Mouse (Mus musculus): ENCODE data around the gene Caln1. TPM values are rescaled to one million over a fixed set of nuclear protein-coding genes. Genes with fewer than 3 reads are reported as not detected.

The Caln1 gene
- polyA plus RNA-seq, 1 experiment from 2014 or later = 0.95 TPM

GRCm38 (mm10) chr5:130810314-130810713 lies 441.1 kb downstream of the Caln1 start:
- H3K4me3 ChIP-seq (ENCODE audit: low read length) = no peak overlapping the region
- H3K27ac ChIP-seq (ENCODE audit: low read length) = no peak overlapping the region
- H3K36me3 ChIP-seq (ENCODE audit: insufficient read depth, low read length) = no peaks in the 10 kb centered on the region
- H3K9ac ChIP-seq (replicated peaks; ENCODE audit: low read length) = no peak overlapping the region
- no peaks in the 10 kb centered on the region for H3K4me1 ChIP-seq (ENCODE audit: insufficient read depth, low read length)
- no peak for ATAC-seq (ENCODE audit: low FRiP score, low TSS enrichment)
- no peaks in the 10 kb centered on the region for H3K27me3 ChIP-seq (ENCODE audit: insufficient read depth, low read length)
- WGBS = 37% methylated on average over 6 of the region's 6 CpGs
- no peak overlapping the region for H3K4me2 ChIP-seq (replicated peaks; ENCODE audit: low read depth, low read length)
- H3K9me3 ChIP-seq (ENCODE audit: low read length) = peaks cover 6% of the 10 kb centered on the region; the same call in 1 of the 2 replicates

GRCm38 (mm10) chr5:130810846-130811245 lies 441.6 kb downstream of the Caln1 start:
- no peaks in the 10 kb centered on the region for H3K4me1 ChIP-seq (ENCODE audit: insufficient read depth, low read length)
- H3K27ac ChIP-seq (ENCODE audit: low read length) = no peak overlapping the region
- no peaks in the 10 kb centered on the region for H3K36me3 ChIP-seq (ENCODE audit: insufficient read depth, low read length)
- H3K27me3 ChIP-seq (ENCODE audit: insufficient read depth, low read length) = no peaks in the 10 kb centered on the region
- peaks cover 6% of the 10 kb centered on the region; the same call in 1 of the 2 replicates for H3K9me3 ChIP-seq (ENCODE audit: low read length)
- ATAC-seq (ENCODE audit: low FRiP score, low TSS enrichment) = no peak
- 21% methylated on average over 1 of the region's 1 CpGs for WGBS
- no peak overlapping the region for H3K4me3 ChIP-seq (ENCODE audit: low read length)
- no peak overlapping the region for H3K9ac ChIP-seq (replicated peaks; ENCODE audit: low read length)
- H3K4me2 ChIP-seq (replicated peaks; ENCODE audit: low read depth, low read length) = no peak overlapping the region

- WGBS = 31% methylated on average over 3 of the region's 3 CpGs
- Histone ChIP-seq H3K9me3 (ENCODE audit: low read length) (peaks cover 6% of the 10 kb centered on the region; the same call in 1 of the 2 replicates), H3K27ac (ENCODE audit: low read length) (no peak overlapping the region), H3K27me3 (ENCODE audit: insufficient read depth, low read length) (no peaks in the 10 kb centered on the region), H3K9ac (replicated peaks; ENCODE audit: low read length) (no peak overlapping the region), H3K4me3 (ENCODE audit: low read length) (no peak overlapping the region), H3K4me2 (replicated peaks; ENCODE audit: low read depth, low read length) (no peak overlapping the region), H3K36me3 (ENCODE audit: insufficient read depth, low read length) (no peaks in the 10 kb centered on the region), H3K4me1 (ENCODE audit: insufficient read depth, low read length) (no peaks in the 10 kb centered on the region)
- ATAC-seq (ENCODE audit: low FRiP score, low TSS enrichment) = no peak
These were observed 442.0 kb downstream of the Caln1 start for GRCm38 (mm10) chr5:130811266-130811665.

- peaks cover 6% of the 10 kb centered on the region; the same call in 1 of the 2 replicates for H3K9me3 ChIP-seq (ENCODE audit: low read length)
- no peak overlapping the region for H3K4me2 ChIP-seq (replicated peaks; ENCODE audit: low read depth, low read length)
- no peak overlapping the region for H3K27ac ChIP-seq (ENCODE audit: low read length)
- H3K4me1 ChIP-seq (ENCODE audit: insufficient read depth, low read length) = no peaks in the 10 kb centered on the region
- H3K27me3 ChIP-seq (ENCODE audit: insufficient read depth, low read length) = no peaks in the 10 kb centered on the region
- ATAC-seq (ENCODE audit: low FRiP score, low TSS enrichment) = no peak
- WGBS = 82% methylated on average over 3 of the region's 3 CpGs
- H3K36me3 ChIP-seq (ENCODE audit: insufficient read depth, low read length) = no peaks in the 10 kb centered on the region
- no peak overlapping the region for H3K9ac ChIP-seq (replicated peaks; ENCODE audit: low read length)
- no peak overlapping the region for H3K4me3 ChIP-seq (ENCODE audit: low read length)
These were observed 442.7 kb downstream of the Caln1 start for GRCm38 (mm10) chr5:130811966-130812365.

DNA sequence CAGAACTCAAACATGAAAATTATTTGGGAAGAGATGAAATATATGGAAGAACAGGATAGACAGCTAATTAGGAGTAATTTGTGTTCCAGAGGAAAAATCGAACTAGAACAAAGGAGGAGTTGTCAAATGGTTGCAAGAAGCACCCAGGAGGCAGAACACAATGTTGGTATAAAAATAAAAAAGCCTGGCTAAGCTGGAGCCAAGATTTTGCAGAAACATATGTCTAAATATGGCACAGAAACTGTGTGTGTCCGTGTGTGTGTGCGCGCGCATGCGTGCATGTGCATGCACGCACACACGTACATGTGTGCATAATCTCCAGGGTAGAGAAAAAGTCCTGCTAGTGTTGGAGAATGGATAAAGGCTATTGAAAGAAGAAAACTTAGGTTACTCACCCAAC lies 443.3 kb downstream of the Caln1 start:
- Histone ChIP-seq H3K4me1 (ENCODE audit: insufficient read depth, low read length) (no peaks in the 10 kb centered on the region), H3K9ac (replicated peaks; ENCODE audit: low read length) (no peak overlapping the region), H3K4me3 (ENCODE audit: low read length) (no peak overlapping the region), H3K27ac (ENCODE audit: low read length) (no peak overlapping the region), H3K27me3 (ENCODE audit: insufficient read depth, low read length) (no peaks in the 10 kb centered on the region), H3K9me3 (ENCODE audit: low read length) (peaks cover 6% of the 10 kb centered on the region; the same call in 1 of the 2 replicates), H3K36me3 (ENCODE audit: insufficient read depth, low read length) (no peaks in the 10 kb centered on the region), H3K4me2 (replicated peaks; ENCODE audit: low read depth, low read length) (no peak overlapping the region)
- WGBS = 97% methylated on average over 8 of the region's 8 CpGs
- ATAC-seq (ENCODE audit: low FRiP score, low TSS enrichment) = no peak

DNA sequence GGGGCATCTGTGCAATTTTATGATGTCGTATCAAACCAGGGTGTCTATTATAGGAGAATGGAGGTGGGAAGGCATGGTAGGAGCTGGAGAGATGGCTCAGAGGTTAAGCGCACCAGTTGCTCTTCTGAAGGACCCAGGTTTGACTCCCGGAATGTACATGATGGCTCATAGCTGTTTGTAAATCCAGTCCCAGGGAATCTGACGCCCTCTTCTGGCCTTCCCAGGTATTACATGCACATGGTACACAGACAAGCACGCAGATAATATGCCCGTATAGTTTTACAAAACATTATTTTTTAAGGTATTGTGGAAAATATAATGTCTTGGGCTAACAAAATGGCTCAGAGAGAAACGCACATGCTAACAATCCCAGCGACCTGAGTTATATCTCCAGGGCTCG lies 443.8 kb downstream of the Caln1 start:
- Histone ChIP-seq H3K4me3 (ENCODE audit: low read length) (no peak overlapping the region), H3K36me3 (ENCODE audit: insufficient read depth, low read length) (no peaks in the 10 kb centered on the region), H3K27me3 (ENCODE audit: insufficient read depth, low read length) (no peaks in the 10 kb centered on the region), H3K27ac (ENCODE audit: low read length) (no peak overlapping the region), H3K4me1 (ENCODE audit: insufficient read depth, low read length) (no peaks in the 10 kb centered on the region), H3K9ac (replicated peaks; ENCODE audit: low read length) (no peak overlapping the region), H3K4me2 (replicated peaks; ENCODE audit: low read depth, low read length) (no peak overlapping the region), H3K9me3 (ENCODE audit: low read length) (peaks cover 6% of the 10 kb centered on the region; the same call in 1 of the 2 replicates)
- 89% methylated on average over 9 of the region's 9 CpGs for WGBS
- ATAC-seq (ENCODE audit: low FRiP score, low TSS enrichment) = no peak

GRCm38 (mm10) chr5:130815352-130815751 lies 446.1 kb downstream of the Caln1 start:
- WGBS = 79% methylated on average over 5 of the region's 5 CpGs
- H3K4me1 ChIP-seq (ENCODE audit: insufficient read depth, low read length) = no peaks in the 10 kb centered on the region
- ATAC-seq (ENCODE audit: low FRiP score, low TSS enrichment) = no peak
- no peak overlapping the region for H3K4me3 ChIP-seq (ENCODE audit: low read length)
- no peak overlapping the region for H3K27ac ChIP-seq (ENCODE audit: low read length)
- no peak overlapping the region for H3K4me2 ChIP-seq (replicated peaks; ENCODE audit: low read depth, low read length)
- H3K9ac ChIP-seq (replicated peaks; ENCODE audit: low read length) = no peak overlapping the region
- H3K36me3 ChIP-seq (ENCODE audit: insufficient read depth, low read length) = no peaks in the 10 kb centered on the region
- H3K9me3 ChIP-seq (ENCODE audit: low read length) = no peaks in the 10 kb centered on the region
- no peaks in the 10 kb centered on the region for H3K27me3 ChIP-seq (ENCODE audit: insufficient read depth, low read length)

GRCm38 (mm10) chr5:130820021-130820648 lies 450.9 kb downstream of the Caln1 start:
- H3K36me3 ChIP-seq (ENCODE audit: insufficient read depth, low read length) = no peaks in the 10 kb centered on the region
- H3K4me1 ChIP-seq (ENCODE audit: insufficient read depth, low read length) = no peaks in the 10 kb centered on the region
- no peak overlapping the region for H3K27ac ChIP-seq (ENCODE audit: low read length)
- H3K9ac ChIP-seq (replicated peaks; ENCODE audit: low read length) = no peak overlapping the region
- no peak overlapping the region for H3K4me2 ChIP-seq (replicated peaks; ENCODE audit: low read depth, low read length)
- no peak for ATAC-seq (ENCODE audit: low FRiP score, low TSS enrichment)
- H3K27me3 ChIP-seq (ENCODE audit: insufficient read depth, low read length) = no peaks in the 10 kb centered on the region
- H3K4me3 ChIP-seq (ENCODE audit: low read length) = no peak overlapping the region
- H3K9me3 ChIP-seq (ENCODE audit: low read length) = no peaks in the 10 kb centered on the region
- 73% methylated on average over 4 of the region's 4 CpGs for WGBS

DNA sequence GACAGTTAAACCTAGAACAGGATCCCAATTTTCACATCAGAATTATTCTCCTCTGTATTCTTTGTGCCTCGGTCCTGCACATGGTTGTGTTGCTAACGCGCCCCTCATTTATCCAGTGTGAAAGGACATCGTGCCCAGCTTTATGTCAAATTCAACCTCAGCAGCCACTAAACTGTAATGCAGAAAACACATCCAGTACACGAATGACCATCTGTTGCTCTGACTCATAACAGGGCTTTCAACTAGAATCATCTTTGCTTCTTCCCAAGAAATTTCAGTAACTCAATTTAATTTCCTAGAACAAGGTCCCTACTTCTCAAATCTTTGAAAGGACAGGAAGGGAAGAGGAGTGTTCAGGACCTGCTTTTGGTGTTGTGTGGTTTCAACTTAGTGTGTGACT lies 451.4 kb downstream of the Caln1 start:
- Histone ChIP-seq H3K36me3 (ENCODE audit: insufficient read depth, low read length) (no peaks in the 10 kb centered on the region), H3K4me3 (ENCODE audit: low read length) (no peak overlapping the region), H3K27me3 (ENCODE audit: insufficient read depth, low read length) (no peaks in the 10 kb centered on the region), H3K27ac (ENCODE audit: low read length) (no peak overlapping the region), H3K9ac (replicated peaks; ENCODE audit: low read length) (no peak overlapping the region), H3K9me3 (ENCODE audit: low read length) (no peaks in the 10 kb centered on the region), H3K4me1 (ENCODE audit: insufficient read depth, low read length) (no peaks in the 10 kb centered on the region), H3K4me2 (replicated peaks; ENCODE audit: low read depth, low read length) (no peak overlapping the region)
- no peak for ATAC-seq (ENCODE audit: low FRiP score, low TSS enrichment)
- WGBS = 93% methylated on average over 5 of the region's 5 CpGs

DNA sequence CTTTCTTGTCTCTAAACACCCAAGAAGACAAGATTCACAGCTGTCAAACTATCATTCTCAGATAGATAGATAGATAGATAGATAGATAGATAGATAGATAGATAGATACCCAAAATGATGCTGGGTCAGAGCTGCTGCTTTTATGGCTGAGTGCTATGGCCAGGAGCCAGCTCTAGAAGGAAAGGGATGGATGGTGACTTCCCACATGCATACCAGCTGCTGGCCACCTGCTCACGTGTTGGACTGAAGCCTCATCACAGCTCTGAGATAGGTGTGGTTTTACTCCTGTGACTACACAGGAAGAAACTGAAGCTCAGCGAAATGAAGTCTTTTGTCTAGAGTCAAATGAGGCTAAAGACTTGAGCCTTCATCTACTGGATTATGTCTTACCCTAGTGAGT lies 456.5 kb downstream of the Caln1 start:
- ATAC-seq (ENCODE audit: low FRiP score, low TSS enrichment) = no peak
- Histone ChIP-seq H3K9me3 (ENCODE audit: low read length) (no peaks in the 10 kb centered on the region; the same call in 1 of the 2 replicates), H3K27ac (ENCODE audit: low read length) (no peak overlapping the region), H3K4me3 (ENCODE audit: low read length) (no peak overlapping the region), H3K4me2 (replicated peaks; ENCODE audit: low read depth, low read length) (no peak overlapping the region), H3K36me3 (ENCODE audit: insufficient read depth, low read length) (no peaks in the 10 kb centered on the region), H3K27me3 (ENCODE audit: insufficient read depth, low read length) (no peaks in the 10 kb centered on the region), H3K4me1 (ENCODE audit: insufficient read depth, low read length) (no peaks in the 10 kb centered on the region), H3K9ac (replicated peaks; ENCODE audit: low read length) (no peak overlapping the region)
- WGBS = 84% methylated on average over 2 of the region's 2 CpGs
